In genomic region chr7:109171874-109172273, GRCm38 (mm10) we compare ENCODE assay signal across 21 mouse cellular contexts. TPM values are rescaled to one million over a fixed set of nuclear protein-coding genes. Genes with fewer than 3 reads are reported as not detected.
DNase-seq lines count a peak whose midpoint lies in the region; ATAC-seq and TF ChIP-seq lines count a peak whose summit lies in the region.
"Had no signal": no experiment of that assay in that cellular context is flagged by ENCODE, and none has a peak within 500 bp of the region (broad histone marks: within the 10 kb centered on the region; RNA-seq: fewer than 3 reads in every experiment).

No protein-coding gene starts in this region.

- WGBS in hindbrain, embryonic 13.5 days = 45% methylated on average over 3 of the region's 3 CpGs
- WGBS in hindbrain, embryonic 16.5 days = 60% methylated on average over 3 of the region's 3 CpGs
- 61% methylated on average over 3 of the region's 3 CpGs for WGBS in midbrain, embryonic 10.5 days
- 28% methylated on average over 3 of the region's 3 CpGs for WGBS in midbrain, postnatal 0 days
- 55% methylated on average over 3 of the region's 3 CpGs for WGBS in stomach, postnatal 0 days

- peak; percentile 16 for DNase-seq in cerebellum, adult 11-12 months
- no peak for DNase-seq in cerebellum, postnatal 25 days
- DNase-seq in midbrain, embryonic 10.5 days (ENCODE audit: low spot score) = no peak
- DNase-seq in midbrain, postnatal 0 days (ENCODE audit: low spot score) = no peak
- DNase-seq in stomach, postnatal 0 days (ENCODE audit: low spot score) = no peak
- DNase-seq: cerebellum, postnatal 10 days; gastrocnemius, postnatal 10 days; heart, adult 11 months; kidney, adult 9 months; kidney, postnatal 36 days; layer of hippocampus, adult 9-11 months; lung, adult 18-20 months; right cerebral cortex, postnatal 14 days had no signal

- H3K9ac ChIP-seq in hindbrain, embryonic 13.5 days = no peak overlapping the region
- no peak overlapping the region for H3K9ac ChIP-seq in hindbrain, embryonic 16.5 days (ENCODE audit: low read depth, low read length)
- H3K9ac ChIP-seq in midbrain, postnatal 0 days (replicated peaks; ENCODE audit: low read length, poor library complexity, severe bottlenecking) = no peak overlapping the region
- no peak overlapping the region for H3K9ac ChIP-seq in stomach, postnatal 0 days (ENCODE audit: low read length)
- H3K9ac ChIP-seq: heart, embryonic 13.5 days; neural tube, embryonic 15.5 days; stomach, embryonic 15.5 days had no signal

- no peak for ATAC-seq in hindbrain, embryonic 13.5 days (ENCODE audit: low FRiP score)
- ATAC-seq in hindbrain, embryonic 16.5 days = no peak
- no peak for ATAC-seq in midbrain, postnatal 0 days (ENCODE audit: low FRiP score)
- no peak for ATAC-seq in megakaryocyte-erythroid progenitor cell, adult 5-6 weeks (replicated peaks; ENCODE audit: low FRiP score, low TSS enrichment, poor library complexity, severe bottlenecking)
- no peak for ATAC-seq in stomach, postnatal 0 days (ENCODE audit: low FRiP score, low TSS enrichment)

- H3K27me3 ChIP-seq in hindbrain, embryonic 13.5 days = peaks cover 56% of the 10 kb centered on the region
- H3K27me3 ChIP-seq in hindbrain, embryonic 16.5 days (replicated peaks; ENCODE audit: control insufficient read depth, insufficient read depth, low read length) = no peaks in the 10 kb centered on the region
- peaks cover 88% of the 10 kb centered on the region for H3K27me3 ChIP-seq in midbrain, embryonic 10.5 days (ENCODE audit: low read depth, poor library complexity, severe bottlenecking)
- peaks cover 6% of the 10 kb centered on the region; the same call in 1 of the 2 replicates for H3K27me3 ChIP-seq in midbrain, postnatal 0 days (ENCODE audit: insufficient read depth, low read length)
- no peaks in the 10 kb centered on the region for H3K27me3 ChIP-seq in stomach, postnatal 0 days (ENCODE audit: control insufficient read depth, insufficient read depth, low read length)

- no peak overlapping the region for H3K4me3 ChIP-seq in hindbrain, embryonic 13.5 days
- no peak overlapping the region for H3K4me3 ChIP-seq in hindbrain, embryonic 16.5 days (ENCODE audit: low read length)
- H3K4me3 ChIP-seq in midbrain, embryonic 10.5 days = peak overlapping the region; percentile 80; the same call in 1 of the 2 replicates
- no peak overlapping the region for H3K4me3 ChIP-seq in midbrain, postnatal 0 days (ENCODE audit: low read depth, low read length)
- no peak overlapping the region for H3K4me3 ChIP-seq in stomach, postnatal 0 days (ENCODE audit: low read depth, low read length)
- H3K4me3 ChIP-seq: heart, embryonic 13.5 days; megakaryocyte, embryonic 14.5 days; neural tube, embryonic 15.5 days; stomach, embryonic 15.5 days had no signal

- TF ChIP-seq CTCF in midbrain, postnatal 0 days (IDR thresholded peaks at IDR 0.05) = no peak
- no peak for TF ChIP-seq CTCF in stomach, postnatal 0 days (IDR thresholded peaks at IDR 0.05; ENCODE audit: low read depth)

- no peak for TF ChIP-seq EP300 in stomach, postnatal 0 days (optimal IDR thresholded peaks at IDR 0.05)

- no peaks in the 10 kb centered on the region for H3K9me3 ChIP-seq in hindbrain, embryonic 13.5 days
- no peaks in the 10 kb centered on the region for H3K9me3 ChIP-seq in hindbrain, embryonic 16.5 days (ENCODE audit: control insufficient read depth, low read length)
- 0 out of 2 replicates have a peak, but pooled peaks cover 4% of the 10 kb centered on the region for H3K9me3 ChIP-seq in midbrain, embryonic 10.5 days (replicated peaks)
- no peaks in the 10 kb centered on the region for H3K9me3 ChIP-seq in midbrain, postnatal 0 days (ENCODE audit: low read length)
- no peaks in the 10 kb centered on the region for H3K9me3 ChIP-seq in stomach, postnatal 0 days (ENCODE audit: control insufficient read depth, low read length)
- H3K9me3 ChIP-seq: heart, embryonic 13.5 days; neural tube, embryonic 15.5 days; stomach, embryonic 15.5 days had no signal

- no peaks in the 10 kb centered on the region for H3K36me3 ChIP-seq in hindbrain, embryonic 13.5 days
- H3K36me3 ChIP-seq in hindbrain, embryonic 16.5 days (ENCODE audit: control insufficient read depth, insufficient read depth, low read length) = no peaks in the 10 kb centered on the region
- no peaks in the 10 kb centered on the region for H3K36me3 ChIP-seq in midbrain, embryonic 10.5 days
- no peaks in the 10 kb centered on the region for H3K36me3 ChIP-seq in midbrain, postnatal 0 days (ENCODE audit: insufficient read depth, low read length)
- no peaks in the 10 kb centered on the region for H3K36me3 ChIP-seq in stomach, postnatal 0 days (ENCODE audit: control insufficient read depth, insufficient read depth, low read length)
- H3K36me3 ChIP-seq: heart, embryonic 13.5 days; neural tube, embryonic 15.5 days; stomach, embryonic 15.5 days had no signal

- H3K4me2 ChIP-seq in hindbrain, embryonic 13.5 days = peak overlapping the region; percentile 99
- no peak overlapping the region for H3K4me2 ChIP-seq in hindbrain, embryonic 16.5 days (ENCODE audit: low read length)
- peak overlapping the region; percentile 98 for H3K4me2 ChIP-seq in midbrain, postnatal 0 days (ENCODE audit: low read depth, low read length, poor library complexity, severe bottlenecking)
- no peak overlapping the region for H3K4me2 ChIP-seq in stomach, postnatal 0 days (replicated peaks; ENCODE audit: low read depth)
- H3K4me2 ChIP-seq: heart, embryonic 13.5 days; liver, embryonic 11.5 days; neural tube, embryonic 15.5 days; stomach, embryonic 15.5 days had no signal

- no peak overlapping the region for H3K27ac ChIP-seq in hindbrain, embryonic 13.5 days
- H3K27ac ChIP-seq in hindbrain, embryonic 16.5 days (ENCODE audit: low read depth, low read length) = no peak overlapping the region
- H3K27ac ChIP-seq in midbrain, embryonic 10.5 days (replicated peaks) = peak overlapping the region; percentile 42; the same call in 1 of the 2 replicates
- no peak overlapping the region for H3K27ac ChIP-seq in midbrain, postnatal 0 days (ENCODE audit: low read depth, low read length)
- H3K27ac ChIP-seq in stomach, postnatal 0 days (replicated peaks) = no peak overlapping the region
- H3K27ac ChIP-seq: heart, embryonic 13.5 days; neural tube, embryonic 15.5 days; stomach, embryonic 15.5 days had no signal

- peaks cover 80% of the 10 kb centered on the region for H3K4me1 ChIP-seq in hindbrain, embryonic 13.5 days (replicated peaks)
- H3K4me1 ChIP-seq in hindbrain, embryonic 16.5 days (ENCODE audit: control insufficient read depth, insufficient read depth, low read depth, low read length) = peaks cover 17% of the 10 kb centered on the region
- peaks cover 91% of the 10 kb centered on the region for H3K4me1 ChIP-seq in midbrain, embryonic 10.5 days
- peaks cover 13% of the 10 kb centered on the region; the same call in 1 of the 2 replicates for H3K4me1 ChIP-seq in midbrain, postnatal 0 days (ENCODE audit: insufficient read depth, low read length)
- 0 out of 2 replicates have a peak, but pooled peaks cover 2% of the 10 kb centered on the region for H3K4me1 ChIP-seq in stomach, postnatal 0 days (replicated peaks; ENCODE audit: control insufficient read depth, insufficient read depth)

RNA-seq across cellular contexts. Expression of gene Lmo1, which starts 3.1 kb away (rescaled TPM):
- 42.8 and 49.8 TPM in 2 replicates for polyA plus RNA-seq in hindbrain, embryonic 13.5 days (2015; fragmentation: Nextera tagmentation; extraction: Ambion mirVana)
- 35.6 and 48.0 TPM in 2 replicates for polyA plus RNA-seq in hindbrain, embryonic 16.5 days (2015; fragmentation: Nextera tagmentation; extraction: Ambion mirVana)
- 34.8 and 57.9 TPM in 2 replicates for polyA plus RNA-seq in midbrain, embryonic 10.5 days (2016; fragmentation: Nextera tagmentation; extraction: Ambion mirVana)
- total RNA-seq in midbrain, postnatal 0 days (2014; rRNA removed) = 109 and 117 TPM in 2 replicates
- polyA plus RNA-seq in midbrain, postnatal 0 days (2015; fragmentation: Nextera tagmentation; extraction: Ambion mirVana) = 109 and 121 TPM in 2 replicates
- not detected in 2 replicates for total RNA-seq in megakaryocyte-erythroid progenitor cell, adult 5-6 weeks (2014; fragmentation: Nextera tagmentation)
- not detected in 2 replicates for total RNA-seq in megakaryocyte-erythroid progenitor cell, adult 5-6 weeks (2017)
- 18.8 and 22.4 TPM in 2 replicates for polyA plus RNA-seq in stomach, postnatal 0 days (2015; fragmentation: Nextera tagmentation; extraction: Ambion mirVana)

Comparison
In these comparisons a context has a peak if more than half of its experiments do, and no peak if none do; other contexts are left out.
1. H3K4me2 ChIP-seq: peak in hindbrain, embryonic 13.5 days (single experiment) and midbrain, postnatal 0 days (single experiment); none in hindbrain, embryonic 16.5 days (single experiment) and stomach, postnatal 0 days (single experiment).